Mouse (Mus musculus) midbrain, embryonic 12.5 days (tissue): ENCODE measurements at regions not wholly inside any gene's neighbourhood (a gene's known extent, or its start where the extent isn't known, plus 50 kb on each side); places are given as distances from the start of the nearest gene placed in this dataset.

Source experiments
- ATAC-seq: fragments of 200-750 bp; cut with Nextera tagmentation; 2 replicates; pipeline ENCODE4 v1.8.0; 2017; ENCODE audit warnings: low read depth, moderate TSS enrichment, moderate library complexity; ENCODE audit not compliant: low FRiP score
- H3K27ac ChIP-seq: fragments of 300-500 bp; sonication (generic); replicated peaks from 2 replicates; pipeline ENCODE4 v1.5.1; 2016; ENCODE audit warnings: mild to moderate bottlenecking
- H3K27me3 ChIP-seq: fragments of 300-500 bp; sonication (generic); 2 replicates; pipeline ENCODE4 v1.6.1; 2016; ENCODE audit warnings: mild to moderate bottlenecking
- H3K36me3 ChIP-seq: fragments of 300-500 bp; sonication (generic); 2 replicates; pipeline ENCODE4 v1.6.1; 2016
- H3K4me1 ChIP-seq: fragments of 300-500 bp; sonication (generic); 2 replicates; pipeline ENCODE4 v1.6.1; 2016
- H3K4me2 ChIP-seq: fragments of 300-500 bp; sonication (generic); replicated peaks from 2 replicates; pipeline ENCODE4 v1.6.1; 2016; ENCODE audit warnings: mild to moderate bottlenecking, moderate library complexity
- H3K4me3 ChIP-seq: fragments of 300-500 bp; sonication (generic); 2 replicates; pipeline ENCODE4 v1.5.1; 2016; ENCODE audit warnings: mild to moderate bottlenecking
- H3K9ac ChIP-seq: fragments of 300-500 bp; sonication (generic); replicated peaks from 2 replicates; pipeline ENCODE4 v1.6.1; 2016; ENCODE audit warnings: mild to moderate bottlenecking, moderate library complexity
- H3K9me3 ChIP-seq: fragments of 300-500 bp; sonication (generic); 2 replicates; pipeline ENCODE4 v1.6.1; 2016; ENCODE audit warnings: mild to moderate bottlenecking
- WGBS: fragments of 180-500 bp; shearing (Covaris S2); methylation state at CpG from one replicate; pipeline ENCODE4 v1.1.7; 2016; 5-methylcytosine and 5-hydroxymethylcytosine counted together

DNA sequence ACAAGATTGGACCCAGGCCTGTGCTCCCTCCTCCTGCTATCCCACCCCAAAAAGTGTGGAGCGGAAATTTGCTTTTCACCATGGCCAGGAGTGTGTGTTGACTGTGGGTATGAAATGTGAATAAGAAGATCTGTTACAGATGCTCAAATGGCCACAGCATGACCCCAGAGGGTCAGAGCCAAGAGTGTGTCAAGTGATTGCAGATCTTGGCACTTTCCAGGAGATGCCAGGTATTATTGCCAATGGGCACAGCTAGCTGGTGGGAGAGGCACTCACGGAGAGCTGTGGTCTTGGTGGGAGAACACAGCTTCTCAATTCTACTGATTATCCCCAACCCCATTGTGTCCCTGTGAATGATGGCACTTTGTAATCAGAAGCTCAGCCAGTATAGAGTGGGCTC is 62.7 kb downstream of the Smim20 start:
- ATAC-seq: no peak
- H3K4me1 ChIP-seq: peaks cover 13% of the 10 kb centered on the region
- H3K27ac ChIP-seq: no peak overlapping the region
- no peaks in the 10 kb centered on the region for H3K27me3 ChIP-seq
- no peak overlapping the region for H3K9ac ChIP-seq
- no peak overlapping the region for H3K4me2 ChIP-seq
- H3K9me3 ChIP-seq: no peaks in the 10 kb centered on the region
- no peaks in the 10 kb centered on the region for H3K36me3 ChIP-seq
- no peak overlapping the region for H3K4me3 ChIP-seq
- 82% methylated on average over 2 of the region's 2 CpGs for WGBS

DNA sequence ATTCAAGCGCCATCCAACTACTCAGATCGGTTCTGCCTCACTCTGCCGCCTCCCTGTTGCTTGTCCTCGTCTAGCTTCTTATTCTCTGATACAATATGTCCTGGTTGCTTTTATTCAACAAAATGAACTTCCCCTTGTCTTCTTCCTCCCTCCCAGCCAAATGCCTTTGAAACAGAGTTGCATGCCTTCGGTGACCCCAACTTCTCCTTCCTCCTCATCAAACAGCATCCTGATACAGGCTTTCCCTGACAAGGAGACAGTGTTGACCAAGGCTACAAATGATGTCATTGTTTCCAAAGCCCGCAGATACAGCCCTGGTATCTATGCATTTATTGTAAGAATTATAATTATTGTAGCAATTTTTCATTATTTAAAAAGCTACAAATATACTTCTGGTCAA is 69.8 kb downstream of the Smim20 start:
- Histone ChIP-seq H3K36me3 (no peaks in the 10 kb centered on the region), H3K4me1 (no peaks in the 10 kb centered on the region), H3K4me2 (no peak overlapping the region), H3K9ac (no peak overlapping the region), H3K4me3 (no peak overlapping the region), H3K9me3 (no peaks in the 10 kb centered on the region), H3K27ac (no peak overlapping the region), H3K27me3 (no peaks in the 10 kb centered on the region)
- ATAC-seq: no peak
- WGBS: 86% methylated on average over 6 of the region's 6 CpGs

DNA sequence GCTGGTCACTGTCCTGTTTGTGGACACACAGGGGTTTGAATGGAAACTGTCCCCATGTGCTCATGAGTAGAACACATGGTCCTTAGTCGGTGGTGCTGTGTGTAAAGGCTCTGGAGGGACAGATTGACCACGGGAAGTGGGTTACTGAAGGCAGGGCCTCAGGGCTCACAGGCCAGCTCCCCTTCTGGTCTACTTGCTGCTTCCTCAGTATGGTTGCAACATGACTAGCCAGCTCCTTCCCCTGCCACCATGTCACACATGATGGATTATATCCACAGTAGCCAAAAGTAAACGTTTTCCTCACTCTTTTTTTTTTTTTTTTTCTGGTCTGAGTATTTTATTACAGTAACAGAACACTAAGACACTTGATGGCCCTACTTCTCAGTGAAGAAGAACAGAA is 70.9 kb downstream of the Smim20 start:
- no peak for ATAC-seq
- Histone ChIP-seq H3K4me1 (no peaks in the 10 kb centered on the region), H3K9me3 (no peaks in the 10 kb centered on the region), H3K4me2 (no peak overlapping the region), H3K27me3 (no peaks in the 10 kb centered on the region), H3K27ac (no peak overlapping the region), H3K36me3 (no peaks in the 10 kb centered on the region), H3K9ac (no peak overlapping the region), H3K4me3 (no peak overlapping the region)
- 65% methylated on average over 3 of the region's 3 CpGs for WGBS

DNA sequence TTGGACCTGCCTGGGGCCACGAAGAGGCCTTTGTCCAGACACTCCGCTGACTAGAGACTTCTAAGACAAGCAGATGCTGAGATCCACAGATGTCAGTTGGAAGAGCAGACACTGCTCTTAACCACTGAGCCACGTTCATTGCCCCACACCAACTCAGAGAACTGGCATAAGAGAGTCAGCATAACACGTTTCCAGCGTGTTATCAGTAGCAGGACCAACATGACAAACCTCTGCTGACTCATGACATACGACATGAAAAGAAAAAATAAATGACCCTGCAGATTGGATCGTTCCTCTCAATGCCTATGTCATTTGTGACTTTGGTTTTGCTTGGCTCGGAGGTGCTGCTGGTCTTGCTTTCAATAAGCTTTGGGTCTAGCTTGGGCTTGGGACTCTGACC is 78.3 kb downstream of the Smim20 start:
- H3K9me3 ChIP-seq: no peaks in the 10 kb centered on the region
- H3K9ac ChIP-seq: no peak overlapping the region
- no peak overlapping the region for H3K4me2 ChIP-seq
- no peaks in the 10 kb centered on the region for H3K4me1 ChIP-seq
- no peak overlapping the region for H3K4me3 ChIP-seq
- H3K27me3 ChIP-seq: no peaks in the 10 kb centered on the region
- no peak overlapping the region for H3K27ac ChIP-seq
- H3K36me3 ChIP-seq: no peaks in the 10 kb centered on the region
- ATAC-seq: no peak
- WGBS: 94% methylated on average over 8 of the region's 8 CpGs

DNA sequence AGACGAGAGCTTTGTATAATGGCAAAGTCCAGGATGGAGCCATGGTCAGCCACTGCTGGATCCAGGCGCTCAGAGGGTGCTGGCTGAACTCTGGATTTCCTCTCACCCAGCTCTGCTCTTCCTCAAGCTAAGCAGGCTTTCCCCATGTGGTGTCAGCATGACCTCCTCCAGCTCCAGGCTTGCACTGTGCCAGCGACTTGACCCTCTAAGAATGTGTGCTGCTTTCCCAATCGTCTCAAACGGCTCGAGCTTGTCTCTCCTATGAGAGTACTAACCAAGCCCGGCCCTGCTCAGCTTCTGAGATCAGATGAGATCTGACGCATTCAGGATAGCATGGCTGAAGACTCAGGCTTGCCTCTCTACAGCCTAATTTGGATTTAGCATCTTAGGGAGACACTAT is 79.1 kb downstream of the Smim20 start:
- H3K36me3 ChIP-seq: no peaks in the 10 kb centered on the region
- H3K4me2 ChIP-seq: no peak overlapping the region
- ATAC-seq: no peak
- H3K27ac ChIP-seq: no peak overlapping the region
- H3K27me3 ChIP-seq: no peaks in the 10 kb centered on the region
- no peaks in the 10 kb centered on the region for H3K9me3 ChIP-seq
- 75% methylated on average over 8 of the region's 8 CpGs for WGBS
- no peaks in the 10 kb centered on the region for H3K4me1 ChIP-seq
- no peak overlapping the region for H3K4me3 ChIP-seq
- no peak overlapping the region for H3K9ac ChIP-seq

DNA sequence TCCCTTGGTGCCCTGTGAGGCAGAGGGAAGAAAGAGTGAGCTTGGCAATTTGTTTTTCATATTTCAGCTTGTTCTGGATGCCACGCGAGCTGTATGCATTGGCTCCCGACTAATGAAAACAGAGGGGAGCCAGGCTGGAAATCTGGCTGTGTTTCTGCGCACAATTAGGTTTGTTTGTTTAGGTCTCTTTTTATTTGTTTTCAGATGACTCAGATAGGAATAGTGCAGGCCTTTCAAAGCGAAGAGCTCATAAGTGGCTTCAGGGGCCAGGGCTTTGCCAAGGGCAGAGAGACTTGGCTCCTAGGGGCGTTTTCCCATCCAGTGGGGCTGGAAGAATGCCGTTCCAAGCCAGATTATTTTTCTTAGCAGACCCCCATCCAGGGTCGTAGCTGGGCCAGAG is 79.9 kb downstream of the Smim20 start:
- H3K9me3 ChIP-seq: no peaks in the 10 kb centered on the region
- no peak overlapping the region for H3K4me3 ChIP-seq
- no peaks in the 10 kb centered on the region for H3K36me3 ChIP-seq
- no peaks in the 10 kb centered on the region for H3K4me1 ChIP-seq
- H3K27me3 ChIP-seq: no peaks in the 10 kb centered on the region
- H3K27ac ChIP-seq: no peak overlapping the region
- no peak for ATAC-seq
- 71% methylated on average over 8 of the region's 8 CpGs for WGBS
- H3K4me2 ChIP-seq: no peak overlapping the region
- no peak overlapping the region for H3K9ac ChIP-seq

DNA sequence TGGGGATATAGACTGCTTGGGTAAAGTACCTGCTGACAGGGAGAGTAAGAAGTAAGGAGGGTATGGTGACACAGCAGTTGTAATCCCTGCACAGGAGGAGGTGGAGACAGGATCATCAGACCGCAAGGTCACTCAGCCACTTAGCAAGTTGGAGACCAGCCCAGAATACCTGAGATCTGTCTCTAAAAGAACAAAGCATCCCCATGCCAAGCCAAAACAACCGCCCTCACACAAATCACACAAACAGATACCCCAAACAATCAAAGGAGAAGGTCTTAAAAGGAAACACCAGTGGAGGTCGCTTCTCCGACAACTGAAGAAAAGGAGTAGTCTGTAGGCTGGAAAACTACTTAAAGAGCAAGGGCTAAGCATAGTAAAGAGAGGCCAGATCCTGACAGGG is 86.0 kb downstream of the Smim20 start:
- H3K27ac ChIP-seq: no peak overlapping the region
- no peaks in the 10 kb centered on the region for H3K27me3 ChIP-seq
- 49% methylated on average over 4 of the region's 4 CpGs for WGBS
- no peaks in the 10 kb centered on the region for H3K36me3 ChIP-seq
- H3K9me3 ChIP-seq: no peaks in the 10 kb centered on the region
- ATAC-seq: no peak
- no peak overlapping the region for H3K4me3 ChIP-seq
- H3K4me2 ChIP-seq: no peak overlapping the region
- H3K9ac ChIP-seq: no peak overlapping the region
- H3K4me1 ChIP-seq: 0 out of 2 replicates have a peak, but pooled peaks cover 2% of the 10 kb centered on the region

DNA sequence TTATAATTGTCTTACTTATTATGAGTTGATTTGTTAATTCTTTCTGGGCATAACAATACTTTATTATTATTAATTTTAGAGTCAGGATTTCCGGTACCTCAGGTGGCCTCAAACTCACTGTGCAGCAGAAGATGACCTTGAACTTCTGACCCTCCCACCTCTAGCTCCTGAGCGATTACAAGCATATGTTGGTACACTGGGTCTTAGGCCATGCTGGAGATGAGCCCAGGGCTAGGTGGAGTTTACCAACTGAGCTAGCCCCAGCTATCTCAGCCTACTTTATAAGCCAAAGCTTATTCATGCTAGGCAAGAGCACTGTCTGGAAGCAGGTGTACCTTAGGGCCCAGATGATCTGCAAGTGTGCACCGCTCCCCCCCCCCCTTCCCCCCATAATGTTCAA is 87.4 kb downstream of the Smim20 start:
- Histone ChIP-seq H3K4me2 (no peak overlapping the region), H3K27ac (no peak overlapping the region), H3K27me3 (no peaks in the 10 kb centered on the region), H3K36me3 (no peaks in the 10 kb centered on the region), H3K9me3 (no peaks in the 10 kb centered on the region), H3K4me1 (0 out of 2 replicates have a peak, but pooled peaks cover 2% of the 10 kb centered on the region), H3K4me3 (no peak overlapping the region), H3K9ac (no peak overlapping the region)
- WGBS: 93% methylated on average over 3 of the region's 3 CpGs
- ATAC-seq: no peak

DNA sequence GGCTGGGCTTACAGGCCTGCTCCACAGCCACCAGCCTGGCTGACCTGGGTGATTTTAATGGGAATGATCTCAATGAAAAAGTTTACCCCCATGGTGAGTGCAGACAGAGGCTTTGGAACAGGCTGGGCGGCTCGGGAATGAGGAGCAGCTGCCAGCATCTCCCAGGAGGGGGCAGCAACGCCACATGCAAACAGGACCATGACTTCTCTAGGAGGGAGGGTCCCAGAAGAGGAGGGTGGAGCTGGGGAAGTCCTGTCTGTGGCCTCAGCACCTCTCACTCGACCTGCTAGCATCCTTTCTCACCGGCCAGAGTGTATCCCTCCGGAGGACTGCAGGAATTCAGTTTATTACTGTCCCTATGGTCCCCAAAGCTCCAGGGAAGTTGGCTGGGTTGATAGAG is 88.2 kb downstream of the Smim20 start:
- H3K4me1 ChIP-seq: 0 out of 2 replicates have a peak, but pooled peaks cover 2% of the 10 kb centered on the region
- no peak overlapping the region for H3K9ac ChIP-seq
- H3K27me3 ChIP-seq: no peaks in the 10 kb centered on the region
- WGBS: 0% methylated on average over 6 of the region's 6 CpGs
- no peaks in the 10 kb centered on the region for H3K9me3 ChIP-seq
- H3K4me2 ChIP-seq: peak overlapping the region; percentile 34
- H3K36me3 ChIP-seq: no peaks in the 10 kb centered on the region
- ATAC-seq: peak; percentile 90
- H3K27ac ChIP-seq: no peak overlapping the region
- no peak overlapping the region for H3K4me3 ChIP-seq

DNA sequence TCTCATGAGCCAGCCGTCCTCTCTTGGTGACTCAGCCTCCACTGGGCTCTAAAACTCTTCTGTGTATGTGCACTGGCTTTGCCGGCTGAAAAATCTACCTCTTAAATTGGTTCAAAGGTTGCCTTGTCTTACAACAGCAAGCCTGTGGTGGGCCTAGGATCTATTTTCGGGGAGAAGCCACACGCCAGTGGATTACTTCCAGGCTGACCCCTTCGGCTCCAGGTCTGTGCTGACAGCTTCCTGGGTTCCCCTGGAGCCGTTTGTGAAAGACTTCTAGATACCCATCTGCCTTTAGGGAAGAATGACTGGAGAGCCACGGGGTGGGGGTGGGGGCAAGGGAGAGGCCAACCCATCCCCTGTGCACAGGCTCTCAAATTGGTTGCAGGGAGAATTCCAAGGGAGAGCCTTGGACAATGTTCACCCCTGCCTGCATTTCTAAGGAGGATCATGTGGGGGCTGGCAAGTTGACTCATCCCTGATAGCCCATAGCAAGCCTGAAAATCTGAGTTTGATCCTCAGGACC is 90.3 kb downstream of the Smim20 start:
- Histone ChIP-seq H3K9ac (no peak overlapping the region), H3K4me3 (no peak overlapping the region), H3K27ac (no peak overlapping the region), H3K36me3 (no peaks in the 10 kb centered on the region), H3K4me1 (0 out of 2 replicates have a peak, but pooled peaks cover 2% of the 10 kb centered on the region), H3K4me2 (no peak overlapping the region), H3K27me3 (no peaks in the 10 kb centered on the region), H3K9me3 (no peaks in the 10 kb centered on the region)
- ATAC-seq: no peak
- WGBS: 67% methylated on average over 7 of the region's 7 CpGs

DNA sequence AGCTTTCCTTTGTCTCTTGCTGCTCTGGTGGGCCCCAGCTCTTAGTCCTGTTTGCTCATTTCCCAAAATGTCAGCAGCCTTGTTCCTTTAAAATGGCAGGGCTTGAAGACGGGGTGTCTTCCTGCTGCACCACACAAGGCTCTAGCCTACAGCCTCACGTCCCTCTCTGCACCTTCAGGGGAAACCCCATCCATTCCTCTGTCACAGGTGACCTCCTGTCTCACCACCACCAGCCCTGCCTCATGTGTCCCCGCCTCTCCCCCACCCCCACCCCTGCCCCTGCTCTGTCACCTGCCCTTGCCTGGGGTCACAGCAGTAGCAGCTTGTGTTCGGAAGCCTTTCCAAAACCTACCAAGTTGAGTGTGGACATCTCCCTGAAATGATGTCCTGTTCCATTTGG is 91.3 kb downstream of the Smim20 start:
- Histone ChIP-seq H3K27ac (no peak overlapping the region), H3K4me2 (no peak overlapping the region), H3K9ac (no peak overlapping the region), H3K9me3 (no peaks in the 10 kb centered on the region), H3K27me3 (no peaks in the 10 kb centered on the region), H3K36me3 (no peaks in the 10 kb centered on the region), H3K4me1 (0 out of 2 replicates have a peak, but pooled peaks cover 2% of the 10 kb centered on the region), H3K4me3 (no peak overlapping the region)
- 64% methylated on average over 4 of the region's 4 CpGs for WGBS
- no peak for ATAC-seq

DNA sequence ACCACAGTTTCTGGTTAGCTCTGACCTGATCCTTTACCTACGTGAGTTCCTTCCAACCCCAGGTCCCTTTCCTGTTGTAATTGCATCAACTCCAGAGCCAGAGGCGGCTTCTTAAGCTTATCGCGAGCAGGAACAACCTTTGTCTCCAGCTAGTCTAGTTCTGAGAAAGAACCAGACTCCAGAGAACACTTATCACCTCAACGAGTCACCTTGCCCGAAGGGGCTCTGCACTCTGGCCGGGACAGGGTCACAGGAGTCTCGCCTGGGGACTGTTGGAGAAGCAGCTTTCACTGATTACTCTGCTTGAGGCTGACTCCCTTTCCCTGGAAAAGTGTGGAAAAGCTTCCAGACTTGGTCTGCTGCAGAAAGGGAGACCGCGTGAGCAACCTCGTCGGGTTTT is 93.0 kb downstream of the Smim20 start:
- H3K27me3 ChIP-seq: no peaks in the 10 kb centered on the region
- no peaks in the 10 kb centered on the region for H3K36me3 ChIP-seq
- H3K27ac ChIP-seq: no peak overlapping the region
- H3K9ac ChIP-seq: no peak overlapping the region
- 0 out of 2 replicates have a peak, but pooled peaks cover 2% of the 10 kb centered on the region for H3K4me1 ChIP-seq
- H3K4me2 ChIP-seq: no peak overlapping the region
- H3K4me3 ChIP-seq: no peak overlapping the region
- 88% methylated on average over 12 of the region's 12 CpGs for WGBS
- no peaks in the 10 kb centered on the region for H3K9me3 ChIP-seq
- ATAC-seq: no peak

DNA sequence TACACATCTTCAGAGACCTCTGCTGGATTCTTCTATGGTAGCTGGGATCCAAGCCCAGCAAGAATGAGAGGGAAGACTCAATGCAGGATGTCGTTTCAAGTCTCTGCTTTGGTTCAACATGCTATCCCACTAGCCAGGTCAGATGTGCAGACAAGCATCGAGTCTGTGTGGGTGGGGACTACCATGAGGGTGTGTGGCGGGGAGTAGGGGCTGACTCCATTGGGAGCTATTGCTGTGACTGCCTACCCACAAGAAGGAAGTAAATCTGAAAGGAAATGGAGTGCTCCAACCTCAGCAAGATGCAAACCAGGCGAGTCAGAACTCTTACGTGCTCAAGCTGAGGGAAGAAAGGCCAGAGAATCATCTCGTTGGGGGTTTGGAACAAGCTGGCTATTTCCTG is 94.4 kb downstream of the Smim20 start:
- Histone ChIP-seq H3K9me3 (no peaks in the 10 kb centered on the region), H3K9ac (no peak overlapping the region), H3K4me3 (no peak overlapping the region), H3K4me1 (no peaks in the 10 kb centered on the region), H3K27ac (no peak overlapping the region), H3K4me2 (no peak overlapping the region), H3K27me3 (no peaks in the 10 kb centered on the region), H3K36me3 (no peaks in the 10 kb centered on the region)
- 84% methylated on average over 6 of the region's 6 CpGs for WGBS
- ATAC-seq: no peak
